Mouse (Mus musculus) liver, adult 2 months (tissue): ENCODE data around the gene Tada3.

Experiments
- CTCF ChIP-seq: fragments of 200-500 bp; IDR thresholded peaks from 2 replicates; pipeline ENCODE4 v1.5.1; 2011; ENCODE audit warnings: low read depth, low read length, control low read depth
- POLR2A ChIP-seq: fragments of 200-500 bp; IDR thresholded peaks from 2 replicates; pipeline ENCODE4 v1.6.1; 2011; ENCODE audit warnings: low read length, control low read depth; ENCODE audit not compliant: insufficient read depth; ENCODE audit errors: extremely low read depth

GRCm38 (mm10) chr6:113333137-113333950, 44.3 kb downstream of the Tada3 start:
- no peak for TF ChIP-seq POLR2A
- no peak for TF ChIP-seq CTCF
